Mouse (Mus musculus) heart, adult 8-10 months (tissue): Measurements from ENCODE around the gene Vmn1r222. TPM values are rescaled to one million over a fixed set of nuclear protein-coding genes. Genes with fewer than 3 reads are reported as not detected.
"Not testable (repeated sequence)": the region's sequence is repeated elsewhere in the genome, so short reads cannot be mapped to it uniquely, and the experiment has no call there.

Source experiments
- DNase-seq: peaks from one replicate; pipeline ENCODE4 v3.0.0; 2022; ENCODE audit warnings: low spot score
- total RNA-seq, 4 experiments: library from RNA; stranded (reverse); gene quantifications; 2 replicates each; pipeline ENCODE4 v1.2.4; 2022

The Vmn1r222 gene
- total RNA-seq = not detected

GRCm38 (mm10) chr13:23235847-23236246 is at the start of gene Vmn1r222:
Gene Vmn1r222, minus strand, starts transcription at chr13:23235947.
- DNase-seq = not testable (repeated sequence)

GRCm38 (mm10) chr13:23285191-23285920 is 49.6 kb upstream of the Vmn1r222 start:
- DNase-seq = no peak

GRCm38 (mm10) chr13:23279992-23280391 is 44.2 kb upstream of the Vmn1r222 start:
- DNase-seq = no peak

- no peak for DNase-seq
These were observed 43.8 kb upstream of the Vmn1r222 start for GRCm38 (mm10) chr13:23279576-23279975.

GRCm38 (mm10) chr13:23270321-23271101 is 34.8 kb upstream of the Vmn1r222 start:
- no peak for DNase-seq

- no peak for DNase-seq
These were observed 33.9 kb upstream of the Vmn1r222 start for GRCm38 (mm10) chr13:23269681-23270080.

- DNase-seq = not testable (repeated sequence)
These were observed 33.4 kb upstream of the Vmn1r222 start for GRCm38 (mm10) chr13:23269127-23269526.

- DNase-seq = not testable (repeated sequence)
These were observed 32.9 kb upstream of the Vmn1r222 start for GRCm38 (mm10) chr13:23268606-23269005.

- no peak for DNase-seq
These were observed 22.9 kb upstream of the Vmn1r222 start for GRCm38 (mm10) chr13:23258546-23259048.

GRCm38 (mm10) chr13:23246834-23247233 is 11.1 kb upstream of the Vmn1r222 start, which contains the start of gene Vmn1r223:
Gene Vmn1r223, plus strand, starts transcription at chr13:23247134.
- DNase-seq = not testable (repeated sequence)

GRCm38 (mm10) chr13:23213827-23214226 is 21.9 kb downstream of the Vmn1r222 start, which contains the start of gene Vmn1r221:
Gene Vmn1r221, plus strand, starts transcription at chr13:23214127.
- DNase-seq = not testable (repeated sequence)

- DNase-seq = not testable (repeated sequence)
These were observed 31.9 kb downstream of the Vmn1r222 start for GRCm38 (mm10) chr13:23203885-23204284.

GRCm38 (mm10) chr13:23187875-23188274 is 47.9 kb downstream of the Vmn1r222 start, which contains the start of gene Vmn1r220:
Gene Vmn1r220, minus strand, starts transcription at chr13:23187975.
- DNase-seq = no peak

Other genes starting within 250 kb of the Vmn1r222 start
- gene Vmn1r213, start 228.3 kb downstream of the Vmn1r222 start, total RNA-seq = not detected
- gene Vmn1r214, start 205.5 kb downstream of the Vmn1r222 start, total RNA-seq = not detected
- not detected for gene Vmn1r215, start 167.9 kb downstream of the Vmn1r222 start, total RNA-seq
- gene Vmn1r217, start 117.7 kb downstream of the Vmn1r222 start, total RNA-seq = not detected
- gene Vmn1r218, start 102.8 kb downstream of the Vmn1r222 start, total RNA-seq = not detected
- not detected for gene Vmn1r219, start 76.6 kb downstream of the Vmn1r222 start, total RNA-seq
- not detected for gene Vmn1r220, start 48.0 kb downstream of the Vmn1r222 start, total RNA-seq
- not detected for gene Vmn1r221, start 21.8 kb downstream of the Vmn1r222 start, total RNA-seq
- not detected for gene Vmn1r223, start 11.2 kb upstream of the Vmn1r222 start, total RNA-seq
- 10 to 100 TPM; 12.3 to 15.4 (median 14.7) TPM for gene Zfp322a, start 133.3 kb upstream of the Vmn1r222 start, total RNA-seq
- gene Abt1, start 187.9 kb upstream of the Vmn1r222 start, total RNA-seq = 1 to 10 TPM; 4.1 to 4.8 (median 4.7) TPM
- gene Btn1a1, start 230.0 kb upstream of the Vmn1r222 start, total RNA-seq = not detected